ENCODE assay signal across 23 mouse cellular contexts in the genomic region with DNA sequence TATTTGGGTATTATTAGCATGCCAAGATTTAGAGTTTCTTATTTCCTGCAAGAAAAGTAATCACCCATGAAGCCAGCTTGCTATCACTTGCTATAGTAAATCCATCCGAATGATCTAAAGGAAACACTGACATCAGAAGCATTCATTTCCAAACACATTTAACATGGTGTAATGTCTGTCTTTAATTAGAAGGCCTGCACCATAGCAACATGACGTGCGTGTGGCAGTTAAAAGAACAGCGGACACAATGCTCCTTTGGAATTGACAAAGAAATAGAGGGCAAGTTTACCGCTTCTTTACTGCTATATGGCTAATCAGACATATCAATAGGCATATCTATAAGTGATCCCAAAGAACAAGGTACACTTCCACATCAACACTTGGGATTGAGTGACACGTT. TPM values are rescaled to one million over a fixed set of nuclear protein-coding genes. Genes with fewer than 3 reads are reported as not detected.
DNase-seq lines count a peak whose midpoint lies in the region; ATAC-seq and TF ChIP-seq lines count a peak whose summit lies in the region.
"Had no signal": no experiment of that assay in that cellular context is flagged by ENCODE, and none has a peak within 500 bp of the region (broad histone marks: within the 10 kb centered on the region; RNA-seq: fewer than 3 reads in every experiment).

No protein-coding gene starts in this region.

- H3K4me3 ChIP-seq in forebrain, embryonic 13.5 days = no peak overlapping the region
- H3K4me3 ChIP-seq in forebrain, embryonic 11.5 days (ENCODE audit: low read depth, low read length) = no peak overlapping the region
- no peak overlapping the region for H3K4me3 ChIP-seq in forebrain, postnatal 0 days (ENCODE audit: low read depth, low read length)
- H3K4me3 ChIP-seq in forebrain, embryonic 12.5 days (replicated peaks) = no peak overlapping the region
- H3K4me3 ChIP-seq: embryonic facial prominence, embryonic 10.5 days; embryonic facial prominence, embryonic 12.5 days; forebrain, embryonic 15.5 days had no signal

- H3K27me3 ChIP-seq in forebrain, embryonic 13.5 days = no peaks in the 10 kb centered on the region
- H3K27me3 ChIP-seq in forebrain, embryonic 11.5 days (ENCODE audit: control insufficient read depth, insufficient read depth, low read length) = no peaks in the 10 kb centered on the region
- no peaks in the 10 kb centered on the region for H3K27me3 ChIP-seq in forebrain, postnatal 0 days (ENCODE audit: insufficient read depth, low read length)
- no peaks in the 10 kb centered on the region for H3K27me3 ChIP-seq in forebrain, embryonic 12.5 days
- H3K27me3 ChIP-seq: CH12.LX; embryonic facial prominence, embryonic 12.5 days; forebrain, embryonic 15.5 days had no signal

- 35% methylated on average over 6 of the region's 6 CpGs for WGBS in forebrain, embryonic 13.5 days
- 54% methylated on average over 6 of the region's 6 CpGs for WGBS in forebrain, embryonic 11.5 days
- WGBS in forebrain, postnatal 0 days = 33% methylated on average over 6 of the region's 6 CpGs
- WGBS in forebrain, embryonic 12.5 days = 42% methylated on average over 6 of the region's 6 CpGs

- H3K9me3 ChIP-seq in forebrain, embryonic 13.5 days (replicated peaks) = no peaks in the 10 kb centered on the region
- H3K9me3 ChIP-seq in forebrain, embryonic 11.5 days (ENCODE audit: control insufficient read depth, low read length) = no peaks in the 10 kb centered on the region
- H3K9me3 ChIP-seq in forebrain, postnatal 0 days (ENCODE audit: low read length) = no peaks in the 10 kb centered on the region
- H3K9me3 ChIP-seq in forebrain, embryonic 12.5 days = no peaks in the 10 kb centered on the region
- H3K9me3 ChIP-seq: embryonic facial prominence, embryonic 10.5 days; embryonic facial prominence, embryonic 12.5 days; forebrain, embryonic 15.5 days; G1E had no signal

- H3K36me3 ChIP-seq in forebrain, embryonic 13.5 days (ENCODE audit: poor library complexity, severe bottlenecking) = no peaks in the 10 kb centered on the region
- H3K36me3 ChIP-seq in forebrain, embryonic 11.5 days (ENCODE audit: control insufficient read depth, insufficient read depth, low read length) = no peaks in the 10 kb centered on the region
- H3K36me3 ChIP-seq in forebrain, postnatal 0 days (ENCODE audit: insufficient read depth) = no peaks in the 10 kb centered on the region
- no peaks in the 10 kb centered on the region for H3K36me3 ChIP-seq in forebrain, embryonic 12.5 days (replicated peaks)
- H3K36me3 ChIP-seq: embryonic facial prominence, embryonic 10.5 days; embryonic facial prominence, embryonic 12.5 days; forebrain, embryonic 15.5 days; G1E had no signal

- peak; percentile 27; the same call in 1 of the 2 replicates for ATAC-seq in forebrain, embryonic 13.5 days
- no peak; the same call in 1 of the 2 replicates for ATAC-seq in forebrain, embryonic 11.5 days (replicated peaks; ENCODE audit: low FRiP score)
- no peak for ATAC-seq in forebrain, postnatal 0 days
- no peak for ATAC-seq in forebrain, embryonic 12.5 days (ENCODE audit: low FRiP score)
- ATAC-seq: activated CD4-positive, CD25-positive, alpha-beta regulatory T cell, adult 4 months; CD4-positive, CD25-positive, alpha-beta regulatory T cell, adult 4 months; forebrain, embryonic 15.5 days; Patski had no signal

- H3K4me2 ChIP-seq in forebrain, embryonic 13.5 days = no peak overlapping the region
- H3K4me2 ChIP-seq in forebrain, embryonic 11.5 days (ENCODE audit: low read depth, low read length, severe bottlenecking) = no peak overlapping the region
- no peak overlapping the region for H3K4me2 ChIP-seq in forebrain, postnatal 0 days (ENCODE audit: low read depth)
- H3K4me2 ChIP-seq in forebrain, embryonic 12.5 days = no peak overlapping the region
- H3K4me2 ChIP-seq: embryonic facial prominence, embryonic 12.5 days; forebrain, embryonic 15.5 days had no signal

- TF ChIP-seq CTCF in forebrain, postnatal 0 days (IDR thresholded peaks at IDR 0.05; ENCODE audit: low read depth) = no peak

- no peak overlapping the region for H3K9ac ChIP-seq in forebrain, embryonic 13.5 days
- no peak overlapping the region for H3K9ac ChIP-seq in forebrain, embryonic 11.5 days (ENCODE audit: low read length)
- H3K9ac ChIP-seq in forebrain, postnatal 0 days = no peak overlapping the region
- H3K9ac ChIP-seq in forebrain, embryonic 12.5 days = no peak overlapping the region
- H3K9ac ChIP-seq: embryonic facial prominence, embryonic 12.5 days; forebrain, embryonic 15.5 days had no signal

- no peak overlapping the region for H3K27ac ChIP-seq in forebrain, embryonic 13.5 days
- H3K27ac ChIP-seq in forebrain, embryonic 11.5 days (ENCODE audit: low read depth, low read length) = no peak overlapping the region
- no peak overlapping the region for H3K27ac ChIP-seq in forebrain, postnatal 0 days (ENCODE audit: low read depth, low read length)
- H3K27ac ChIP-seq in forebrain, embryonic 12.5 days = no peak overlapping the region
- H3K27ac ChIP-seq: embryonic facial prominence, embryonic 10.5 days; embryonic facial prominence, embryonic 12.5 days; forebrain, embryonic 15.5 days had no signal

- no peak for DNase-seq in forebrain, embryonic 11.5 days (ENCODE audit: low spot score)
- peak; percentile 20 for DNase-seq in forebrain, postnatal 0 days
- DNase-seq in right cerebral cortex, adult 2 months (ENCODE audit: low spot score in 2 of 2) = peak; percentile 8 to 14
- no peak for DNase-seq in right cerebral cortex, adult 18-20 months
- DNase-seq in adrenal gland, postnatal 25 days = no peak
- DNase-seq: adrenal gland, adult 8-10 months; adrenal gland, postnatal 14 days; B cell, adult 2 months; cerebellum, adult 11-12 months; cerebellum, adult 2 months; cerebellum, adult 9-10 months; cerebellum, postnatal 10 days; cerebellum, postnatal 25 days had no signal

- H3K4me1 ChIP-seq in forebrain, embryonic 13.5 days = peaks cover 7% of the 10 kb centered on the region; the same call in 1 of the 2 replicates
- no peaks in the 10 kb centered on the region for H3K4me1 ChIP-seq in forebrain, embryonic 11.5 days (replicated peaks; ENCODE audit: control insufficient read depth, insufficient read depth, low read length)
- no peaks in the 10 kb centered on the region for H3K4me1 ChIP-seq in forebrain, postnatal 0 days (ENCODE audit: insufficient read depth)
- no peaks in the 10 kb centered on the region for H3K4me1 ChIP-seq in forebrain, embryonic 12.5 days
- H3K4me1 ChIP-seq: embryonic facial prominence, embryonic 10.5 days; embryonic facial prominence, embryonic 12.5 days; forebrain, embryonic 15.5 days had no signal

RNA-seq across cellular contexts. Expression of gene Cstf2t, which starts 51.0 kb away (rescaled TPM):
- 65.2 and 67.7 TPM in 2 replicates for polyA plus RNA-seq in forebrain, embryonic 13.5 days (2015; fragmentation: Nextera tagmentation; extraction: Ambion mirVana)
- 45.2 and 45.8 TPM in 2 replicates for polyA plus RNA-seq in forebrain, embryonic 11.5 days (2014; fragmentation: Nextera tagmentation; extraction: Ambion mirVana)
- total RNA-seq in forebrain, postnatal 0 days (2014; rRNA removed) = 72.9 and 90.9 TPM in 2 replicates
- 53.6 and 59.5 TPM in 2 replicates for polyA plus RNA-seq in forebrain, postnatal 0 days (2015; fragmentation: Nextera tagmentation; extraction: Ambion mirVana)
- polyA plus RNA-seq in forebrain, embryonic 12.5 days (2016; fragmentation: Nextera tagmentation; extraction: Ambion mirVana) = 72.0 and 78.7 TPM in 2 replicates
- total RNA-seq in adrenal gland, postnatal 25 days (2021) = 23.6 and 26.1 TPM in 2 replicates

Comparison
In these comparisons a context has a peak if more than half of its experiments do, and no peak if none do; other contexts are left out.
1. DNase-seq: peak in forebrain, postnatal 0 days (single experiment) and right cerebral cortex, adult 2 months (2 of 2); none in forebrain, embryonic 11.5 days (single experiment), right cerebral cortex, adult 18-20 months (single experiment) and adrenal gland, postnatal 25 days (single experiment).